Mouse (Mus musculus) hindbrain, embryonic 13.5 days (tissue): Measurements from ENCODE around the gene Zfand2a. TPM values are rescaled to one million over a fixed set of nuclear protein-coding genes. Genes with fewer than 3 reads are reported as not detected.

ENCODE experiments used
- ATAC-seq: fragments of 200-750 bp; cut with Nextera tagmentation; 2 replicates; pipeline ENCODE4 v1.8.0; 2017; ENCODE audit warnings: moderate TSS enrichment; ENCODE audit not compliant: low FRiP score
- H3K27ac ChIP-seq: fragments of 300-500 bp; sonication (generic); 2 replicates; pipeline ENCODE4 v1.5.1; 2015; ENCODE audit warnings: inconsistent platforms, mild to moderate bottlenecking, moderate library complexity
- H3K27me3 ChIP-seq: fragments of 300-500 bp; sonication (generic); 2 replicates; pipeline ENCODE4 v1.6.1; 2015; ENCODE audit warnings: mild to moderate bottlenecking, inconsistent platforms
- H3K36me3 ChIP-seq: fragments of 300-500 bp; sonication (generic); 2 replicates; pipeline ENCODE4 v1.6.1; 2015; ENCODE audit warnings: mild to moderate bottlenecking, inconsistent platforms
- H3K4me1 ChIP-seq: fragments of 300-500 bp; sonication (generic); replicated peaks from 2 replicates; pipeline ENCODE4 v1.6.1; 2015; ENCODE audit warnings: inconsistent platforms
- H3K4me2 ChIP-seq: fragments of 300-500 bp; sonication (generic); 2 replicates; pipeline ENCODE4 v1.6.1; 2015; ENCODE audit warnings: inconsistent platforms, mild to moderate bottlenecking, moderate library complexity
- H3K4me3 ChIP-seq: fragments of 300-500 bp; sonication (generic); 2 replicates; pipeline ENCODE4 v1.5.1; 2015; ENCODE audit warnings: mild to moderate bottlenecking, inconsistent platforms
- H3K9ac ChIP-seq: fragments of 300-500 bp; sonication (generic); 2 replicates; pipeline ENCODE4 v1.6.1; 2015; ENCODE audit warnings: mild to moderate bottlenecking, inconsistent platforms
- H3K9me3 ChIP-seq: fragments of 300-500 bp; sonication (generic); 2 replicates; pipeline ENCODE4 v1.6.1; 2016; ENCODE audit warnings: inconsistent platforms
- WGBS: fragments of 180-500 bp; shearing (Covaris S2); methylation state at CpG from one replicate; pipeline ENCODE4 v1.1.7; 2015; 5-methylcytosine and 5-hydroxymethylcytosine counted together
- polyA plus RNA-seq: library from polyadenylated mRNA; unstranded; fragments of >200 nt; fragmentation: Nextera tagmentation; extraction: Ambion mirVana; gene quantifications from 2 replicates; pipeline ENCODE4 v1.2.1, GENCODE M21; 2015

Zfand2a gene
- polyA plus RNA-seq, 1 experiment from 2014 or later, result 13.1 TPM

GRCm38 (mm10) chr5:139423026-139423865 lies 61.1 kb downstream of the Zfand2a start, which contains the start of gene Gper1:
TSS of gene Gper1 (plus strand) at chr5:139423151.
- H3K27me3 ChIP-seq, result no peaks in the 10 kb centered on the region
- no peaks in the 10 kb centered on the region for H3K9me3 ChIP-seq
- peak within 1 kb of the TSS; percentile 60; the same call in 1 of the 2 replicates for H3K27ac ChIP-seq
- H3K4me2 ChIP-seq, result peak within 1 kb of the TSS; percentile 42
- peaks cover 51% of the 10 kb centered on the region for H3K4me1 ChIP-seq
- no peaks in the 10 kb centered on the region for H3K36me3 ChIP-seq
- H3K9ac ChIP-seq, result peak within 1 kb of the TSS; percentile 65
- WGBS, result 56% methylated on average over 21 of the region's 21 CpGs
- H3K4me3 ChIP-seq, result peak within 1 kb of the TSS; percentile 32
- ATAC-seq, result no peak

Other genes with a start within 250 kb of the Zfand2a start
- 113 TPM in 2 replicates for gene Get4, start 232.2 kb downstream of the Zfand2a start, polyA plus RNA-seq
- gene Adap1, start 158.9 kb downstream of the Zfand2a start, polyA plus RNA-seq, result 24.9 and 26.5 TPM in 2 replicates
- 116 and 124 TPM in 2 replicates for gene Cox19, start 133.1 kb downstream of the Zfand2a start, polyA plus RNA-seq
- gene Cyp2w1, start 131.9 kb downstream of the Zfand2a start, polyA plus RNA-seq, result not detected in 2 replicates
- 1.6 and 2.4 TPM in 2 replicates for gene Gpr146, start 106.9 kb downstream of the Zfand2a start, polyA plus RNA-seq
- gene C130050O18Rik, start 79.3 kb downstream of the Zfand2a start, polyA plus RNA-seq, result 0.13 and 0.22 TPM in 2 replicates
- gene Gper1, start 61.4 kb downstream of the Zfand2a start, polyA plus RNA-seq, result 7.6 and 7.9 TPM in 2 replicates
- gene 3110082I17Rik, start 24.0 kb downstream of the Zfand2a start, polyA plus RNA-seq, result 16.2 and 16.9 TPM in 2 replicates
- 48.8 and 60.7 TPM in 2 replicates for gene Uncx, start 58.9 kb upstream of the Zfand2a start, polyA plus RNA-seq